Mouse (Mus musculus): ENCODE data around the gene Mapk3.

GRCm38 (mm10) chr7:126799468-126800268 lies 40.3 kb downstream of the Mapk3 start:
- TF ChIP-seq POLR2A (IDR thresholded peaks at IDR 0.05; ENCODE audit: low read depth, low read length) (peak; percentile 41), CTCF (IDR thresholded peaks at IDR 0.05; ENCODE audit: extremely low read depth, insufficient read length, insufficient replicate concordance, low read depth, low read length) (no peak)

All from small intestine, adult 2 months (tissue).